Mouse (Mus musculus) hindbrain, embryonic 16.5 days (tissue): ENCODE data around the gene Ccs. TPM values are rescaled to one million over a fixed set of nuclear protein-coding genes. Genes with fewer than 3 reads are reported as not detected.

ENCODE experiments used
- polyA plus RNA-seq: library from polyadenylated mRNA; unstranded; fragments of >200 nt; fragmentation: Nextera tagmentation; extraction: Ambion mirVana; gene quantifications from 2 replicates; pipeline ENCODE4 v1.2.1, GENCODE M21; 2015

Gene Ccs
- polyA plus RNA-seq, 1 experiment from 2014 or later = 43.0 TPM

Other genes with a start within 250 kb of the Ccs start
- 8.0 and 10.5 TPM in 2 replicates for gene Lrfn4, start 223.7 kb downstream of the Ccs start, polyA plus RNA-seq
- 51.8 and 54.8 TPM in 2 replicates for gene Rce1, start 213.7 kb downstream of the Ccs start, polyA plus RNA-seq
- gene Gm960, start 140.7 kb downstream of the Ccs start, polyA plus RNA-seq = 5.2 and 6.7 TPM in 2 replicates
- gene Sptbn2, start 128.2 kb downstream of the Ccs start, polyA plus RNA-seq = 21.7 and 31.4 TPM in 2 replicates
- 124 and 127 TPM in 2 replicates for gene Rbm4b, start 82.8 kb downstream of the Ccs start, polyA plus RNA-seq
- gene Rbm4, start 45.4 kb downstream of the Ccs start, polyA plus RNA-seq = 67.2 and 73.6 TPM in 2 replicates
- gene Gm21992, start 27.7 kb downstream of the Ccs start, polyA plus RNA-seq = 21.3 and 24.2 TPM in 2 replicates
- 59.5 and 65.0 TPM in 2 replicates for gene Rbm14, start 27.7 kb downstream of the Ccs start, polyA plus RNA-seq
- 0.57 and 0.74 TPM in 2 replicates for gene Ccdc87, start within 50 bp of the Ccs start, polyA plus RNA-seq
- gene Ctsf, start 15.8 kb upstream of the Ccs start, polyA plus RNA-seq = 87.0 and 90.1 TPM in 2 replicates
- gene Actn3, start 38.6 kb upstream of the Ccs start, polyA plus RNA-seq = 2.7 and 3.5 TPM in 2 replicates
- gene Zdhhc24, start 39.3 kb upstream of the Ccs start, polyA plus RNA-seq = 22.5 and 23.4 TPM in 2 replicates
- 8.1 and 8.8 TPM in 2 replicates for gene Bbs1, start 67.3 kb upstream of the Ccs start, polyA plus RNA-seq
- 102 and 115 TPM in 2 replicates for gene Dpp3, start 89.0 kb upstream of the Ccs start, polyA plus RNA-seq
- gene Peli3, start 103.8 kb upstream of the Ccs start, polyA plus RNA-seq = 13.5 and 14.6 TPM in 2 replicates
- 91.6 and 106 TPM in 2 replicates for gene Mrpl11, start 122.8 kb upstream of the Ccs start, polyA plus RNA-seq
- 0.41 and 0.47 TPM in 2 replicates for gene Npas4, start 151.0 kb upstream of the Ccs start, polyA plus RNA-seq
- 15.0 and 16.6 TPM in 2 replicates for gene Slc29a2, start 184.5 kb upstream of the Ccs start, polyA plus RNA-seq
- gene B4gat1, start 199.5 kb upstream of the Ccs start, polyA plus RNA-seq = 116 and 133 TPM in 2 replicates
- gene AC124502.3, start 199.6 kb upstream of the Ccs start, polyA plus RNA-seq = 2.4 and 3.1 TPM in 2 replicates
- 25.6 and 26.6 TPM in 2 replicates for gene Brms1, start 202.0 kb upstream of the Ccs start, polyA plus RNA-seq
- 0.64 and 0.72 TPM in 2 replicates for gene Rin1, start 211.1 kb upstream of the Ccs start, polyA plus RNA-seq
- 14.5 and 25.2 TPM in 2 replicates for gene Cd248, start 228.7 kb upstream of the Ccs start, polyA plus RNA-seq
- gene Tmem151a, start 246.2 kb upstream of the Ccs start, polyA plus RNA-seq = 38.5 and 49.0 TPM in 2 replicates
- 60.7 and 65.8 TPM in 2 replicates for gene Yif1a, start 249.2 kb upstream of the Ccs start, polyA plus RNA-seq